Mouse (Mus musculus) ES-E14 (cell line): ENCODE measurements around the gene Mtx1. TPM values are rescaled to one million over a fixed set of nuclear protein-coding genes. Genes with fewer than 3 reads are reported as not detected.

ENCODE experiments used
- DNase-seq: peaks from one replicate; pipeline ENCODE4 v3.0.0-alpha.2; 2013; ENCODE audit warnings: low read depth, low spot score
- H3K27ac ChIP-seq: 2 replicates; pipeline ENCODE4 v1.5.1; 2012; ENCODE audit warnings: low read depth, mild to moderate bottlenecking, low read length, moderate library complexity, mixed read lengths; ENCODE audit not compliant: poor library complexity, insufficient read depth, severe bottlenecking
- H3K36me3 ChIP-seq: 2 replicates; pipeline ENCODE4 v1.6.1; 2012; ENCODE audit warnings: mild to moderate bottlenecking, low read length, moderate library complexity, mixed read lengths; ENCODE audit not compliant: control insufficient read depth, poor library complexity, insufficient read depth, severe bottlenecking
- H3K4me1 ChIP-seq, 2 experiments: fragments of 150-350 bp in 1 of 2; sonication (generic) in 1 of 2; 2 replicates each; pipeline ENCODE4 v1.6.1; 2012; ENCODE audit warnings: low read length in 2 of 2, mild to moderate bottlenecking in 1 of 2, mixed read lengths in 1 of 2; ENCODE audit not compliant: control insufficient read depth in 2 of 2, insufficient read depth in 2 of 2, poor library complexity in 1 of 2
- H3K4me3 ChIP-seq, 2 experiments: fragments of 150-350 bp in 1 of 2; sonication (generic) in 1 of 2; 2 replicates each; pipeline ENCODE4 v1.5.1; 2012; ENCODE audit warnings: low read length in 2 of 2, low read depth in 1 of 2, mild to moderate bottlenecking in 1 of 2, mixed read lengths in 1 of 2; ENCODE audit not compliant: insufficient read depth in 1 of 2, poor library complexity in 1 of 2, severe bottlenecking in 1 of 2
- H3K9ac ChIP-seq: 2 replicates; pipeline ENCODE4 v1.6.1; 2012; ENCODE audit warnings: low read depth, mild to moderate bottlenecking, low read length, mixed read lengths; ENCODE audit not compliant: poor library complexity, insufficient read depth, severe bottlenecking
- H3K9me3 ChIP-seq: fragments of 150-350 bp; sonication (generic); 2 replicates; pipeline ENCODE4 v1.6.1; 2012; ENCODE audit warnings: low read depth, mild to moderate bottlenecking, low read length; ENCODE audit not compliant: control insufficient read depth, insufficient read depth
- CHD2 ChIP-seq: IDR thresholded peaks from 2 replicates; pipeline ENCODE4 v1.6.1; 2014; ENCODE audit warnings: mild to moderate bottlenecking, low read depth, low read length, inconsistent platforms
- HCFC1 ChIP-seq: IDR thresholded peaks from 2 replicates; pipeline ENCODE4 v1.6.1; 2012; ENCODE audit warnings: low read length, inconsistent platforms, borderline replicate concordance; ENCODE audit not compliant: insufficient read depth
- MAFK ChIP-seq: IDR thresholded peaks from 2 replicates; pipeline ENCODE4 v1.6.1; 2014; ENCODE audit warnings: mild to moderate bottlenecking, low read depth, low read length, inconsistent platforms; ENCODE audit not compliant: insufficient read depth
- ZC3H11A ChIP-seq: IDR thresholded peaks from 2 replicates; pipeline ENCODE4 v1.6.1; 2012; ENCODE audit warnings: low read depth, mild to moderate bottlenecking, inconsistent platforms, low read length, borderline replicate concordance
- ZNF384 ChIP-seq: IDR thresholded peaks from 2 replicates; pipeline ENCODE4 v1.6.1; 2012; ENCODE audit warnings: low read depth, low read length, inconsistent platforms
- in situ Hi-C, 2 experiments: fragments of 600-800 bp; cut with MboI; formaldehyde crosslinking; loops; one replicate each; pipeline ENCODE4 v1.15.1; 2025; ENCODE audit warnings: low sequenced_read_pairs in 2 of 2, inconsistent platforms in 1 of 2; ENCODE audit not compliant: unreplicated experiment in 2 of 2
- total RNA-seq: library from RNA; depleted of rRNA; stranded (reverse); fragments of 300-350 nt; gene quantifications from 2 replicates; pipeline ENCODE4 v1.2.3, GENCODE M21; 2012

The Mtx1 gene
- total RNA-seq, 1 experiment, result 251 TPM

GRCm38 (mm10) chr3:89210162-89210561 lies 16.7 kb downstream of the Mtx1 start:
- Histone ChIP-seq H3K36me3 (peaks cover 46% of the 10 kb centered on the region), H3K4me1 (peaks cover 3 to 5% of the 10 kb centered on the region in 2 experiments; a peak in 2 of 4 replicates), H3K27ac (no peak overlapping the region), H3K9ac (no peak overlapping the region), H3K9me3 (no peaks in the 10 kb centered on the region), H3K4me3 (no peak overlapping the region)
- in situ Hi-C loops, result no loop called here
- TF ChIP-seq CHD2, result no peak
- no peak for TF ChIP-seq HCFC1
- no peak for TF ChIP-seq ZC3H11A
- no peak for TF ChIP-seq MAFK
- no peak for TF ChIP-seq ZNF384
- DNase-seq, result no peak

GRCm38 (mm10) chr3:89209731-89210130 lies 17.2 kb downstream of the Mtx1 start:
- H3K36me3 ChIP-seq, result peaks cover 49% of the 10 kb centered on the region
- TF ChIP-seq ZNF384, result no peak
- TF ChIP-seq HCFC1, result no peak
- TF ChIP-seq CHD2, result no peak
- TF ChIP-seq ZC3H11A, result no peak
- TF ChIP-seq MAFK, result no peak
- no peak overlapping the region for H3K27ac ChIP-seq
- no peak for DNase-seq
- no peaks in the 10 kb centered on the region for H3K9me3 ChIP-seq
- no peak overlapping the region for H3K4me3 ChIP-seq
- in situ Hi-C loops, result no loop called here
- no peak overlapping the region for H3K9ac ChIP-seq
- peaks cover 3% of the 10 kb centered on the region in 2 experiments; a peak in 1 of 4 replicates for H3K4me1 ChIP-seq

DNA sequence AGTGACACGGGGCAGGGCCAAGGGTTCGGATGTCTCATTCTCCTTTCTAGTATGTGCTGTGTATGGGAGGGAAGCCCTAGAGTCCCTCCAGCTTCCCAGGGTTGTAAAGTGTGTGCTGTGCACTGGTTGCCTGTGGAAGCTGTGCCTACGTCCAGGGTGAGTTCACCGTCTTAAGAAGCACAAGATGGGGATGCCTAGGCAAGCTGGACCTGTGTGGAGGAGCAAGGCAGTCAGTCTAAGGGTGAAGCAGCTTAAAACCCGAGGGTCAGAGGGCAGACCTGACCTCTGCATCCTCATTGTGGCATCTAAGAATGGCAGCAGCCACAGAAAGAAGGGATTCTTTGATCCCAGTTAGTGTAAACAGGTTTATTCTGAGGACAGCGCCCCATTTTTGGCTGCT lies 18.2 kb downstream of the Mtx1 start:
- Histone ChIP-seq H3K4me1 (peaks cover 2 to 3% of the 10 kb centered on the region in 2 experiments; a peak in 1 of 4 replicates), H3K9me3 (no peaks in the 10 kb centered on the region), H3K9ac (no peak overlapping the region), H3K27ac (no peak overlapping the region), H3K36me3 (peaks cover 56% of the 10 kb centered on the region), H3K4me3 (no peak overlapping the region)
- TF ChIP-seq MAFK, result no peak
- no peak for TF ChIP-seq ZC3H11A
- TF ChIP-seq CHD2, result no peak
- TF ChIP-seq HCFC1, result no peak
- no peak for TF ChIP-seq ZNF384
- in situ Hi-C loops, result no loop called here
- no peak for DNase-seq

- peaks cover 3% of the 10 kb centered on the region in 2 experiments; a peak in 1 of 4 replicates for H3K4me1 ChIP-seq
- no peak overlapping the region for H3K4me3 ChIP-seq
- H3K9ac ChIP-seq, result no peak overlapping the region
- H3K27ac ChIP-seq, result no peak overlapping the region
- in situ Hi-C loops, result no loop called here
- H3K36me3 ChIP-seq, result peaks cover 56% of the 10 kb centered on the region
- H3K9me3 ChIP-seq, result no peaks in the 10 kb centered on the region
- TF ChIP-seq CHD2, result no peak
- TF ChIP-seq HCFC1, result no peak
- no peak for TF ChIP-seq ZNF384
- no peak for TF ChIP-seq MAFK
- no peak for TF ChIP-seq ZC3H11A
- no peak for DNase-seq
Observed at GRCm38 (mm10) chr3:89208075-89208657, 18.7 kb downstream of the Mtx1 start.
